Mouse (Mus musculus) lung, embryonic 14.5 days (tissue): ENCODE data around the gene Trappc2l. TPM values are rescaled to one million over a fixed set of nuclear protein-coding genes. Genes with fewer than 3 reads are reported as not detected.

Experiments used
- ATAC-seq: fragments of 200-750 bp; cut with Nextera tagmentation; 2 replicates; pipeline ENCODE4 v1.8.0; 2017; ENCODE audit warnings: mild to moderate bottlenecking, moderate TSS enrichment, moderate library complexity; ENCODE audit not compliant: insufficient read depth
- DNase-seq: peaks from one replicate; pipeline ENCODE4 v3.0.0-alpha.2; 2015
- H3K27ac ChIP-seq: fragments of 300-500 bp; sonication (generic); 2 replicates; pipeline ENCODE4 v1.5.1; 2014; ENCODE audit warnings: low read depth, mild to moderate bottlenecking, moderate library complexity
- H3K27me3 ChIP-seq: fragments of 300-500 bp; sonication (generic); 2 replicates; pipeline ENCODE4 v1.6.1; 2014; ENCODE audit warnings: low read length, control low read depth; ENCODE audit not compliant: insufficient read depth
- H3K36me3 ChIP-seq: fragments of 300-500 bp; sonication (generic); 2 replicates; pipeline ENCODE4 v1.6.1; 2014; ENCODE audit warnings: control low read depth; ENCODE audit not compliant: insufficient read depth
- H3K4me1 ChIP-seq: fragments of 300-500 bp; sonication (generic); 2 replicates; pipeline ENCODE4 v1.6.1; 2014; ENCODE audit warnings: antibody characterized with exemption, control low read depth; ENCODE audit not compliant: insufficient read depth
- H3K4me2 ChIP-seq: fragments of 300-500 bp; sonication (generic); 2 replicates; pipeline ENCODE4 v1.6.1; 2014; ENCODE audit warnings: mild to moderate bottlenecking
- H3K4me3 ChIP-seq: fragments of 300-500 bp; sonication (generic); 2 replicates; pipeline ENCODE4 v1.5.1; 2014; ENCODE audit warnings: low read depth, low read length
- H3K9ac ChIP-seq: fragments of 300-500 bp; sonication (generic); 2 replicates; pipeline ENCODE4 v1.6.1; 2014
- H3K9me3 ChIP-seq: fragments of 300-500 bp; sonication (generic); 2 replicates; pipeline ENCODE4 v1.6.1; 2016; ENCODE audit warnings: low read depth, low read length, control low read depth
- CTCF ChIP-seq: IDR thresholded peaks from 2 replicates; pipeline ENCODE4 v1.5.1; 2016; ENCODE audit warnings: antibody characterized with exemption, low read depth
- WGBS: fragments of 180-500 bp; shearing (Covaris S2); extraction: QIAGEN DNeasy Blood & Tissue Kit; methylation state at CpG from one replicate; pipeline ENCODE4 v1.1.7; 2014; 5-methylcytosine and 5-hydroxymethylcytosine counted together
- polyA plus RNA-seq: library from polyadenylated mRNA; unstranded; fragments of >200 nt; fragmentation: Nextera tagmentation; extraction: Ambion mirVana; gene quantifications from 2 replicates; pipeline ENCODE4 v1.2.1, GENCODE M21; 2014

The Trappc2l gene
- polyA plus RNA-seq, 1 experiment from 2014 or later: 57.2 TPM

DNA sequence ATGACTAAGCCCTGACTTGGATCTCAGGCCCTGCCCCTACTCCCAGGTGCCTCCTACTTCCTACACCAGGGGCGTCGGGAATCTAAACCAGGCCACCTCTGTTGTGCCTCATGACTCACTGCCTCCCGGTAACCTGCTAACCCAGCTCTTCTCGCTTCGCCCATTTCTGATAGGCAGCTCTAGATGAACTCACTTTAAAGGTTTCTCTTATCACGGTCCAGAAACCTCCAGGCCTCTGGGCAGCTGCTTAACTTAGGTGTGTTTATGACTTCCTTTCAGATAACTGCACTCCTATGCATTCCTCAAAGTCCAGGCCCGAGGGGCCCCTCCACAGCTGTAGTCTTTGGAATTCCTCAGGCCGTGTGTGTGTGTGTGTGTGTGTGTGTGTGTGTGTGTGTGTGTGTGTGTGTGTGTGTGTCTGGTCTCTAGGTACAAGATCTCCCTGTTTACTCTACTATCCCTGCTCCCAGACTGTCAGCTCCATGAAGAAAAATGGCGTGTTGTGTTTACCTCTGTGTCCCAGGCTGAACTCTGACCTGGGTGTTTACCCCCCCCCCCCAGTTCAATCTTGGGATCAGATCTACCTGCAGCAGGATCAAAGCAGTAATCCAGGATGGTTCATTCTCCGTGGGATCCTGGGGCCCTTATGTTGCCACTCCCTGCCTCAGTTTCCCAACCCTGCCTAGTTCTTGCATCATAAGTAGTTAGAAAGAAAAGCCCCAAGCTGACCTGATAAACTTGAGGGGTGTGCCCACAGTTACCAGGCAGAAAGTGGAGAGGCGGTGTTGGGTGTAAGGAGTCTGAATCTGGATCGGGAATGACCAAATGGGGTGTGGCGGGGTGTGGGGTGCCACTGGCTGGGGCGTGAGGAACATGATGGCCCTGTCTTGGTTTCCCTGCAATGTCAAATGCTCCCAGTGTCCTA, 24.7 kb downstream of the Trappc2l start:
- no peak; the same call in 1 of the 2 replicates for ATAC-seq
- Histone ChIP-seq H3K4me1 (peaks cover 16% of the 10 kb centered on the region), H3K36me3 (no peaks in the 10 kb centered on the region), H3K27ac (no peak overlapping the region), H3K27me3 (no peaks in the 10 kb centered on the region), H3K9ac (no peak overlapping the region), H3K4me3 (no peak overlapping the region), H3K9me3 (no peaks in the 10 kb centered on the region), H3K4me2 (no peak overlapping the region)
- DNase-seq: peak; percentile 32
- WGBS: 34% methylated on average over 14 of the region's 14 CpGs
- no peak for TF ChIP-seq CTCF

DNA sequence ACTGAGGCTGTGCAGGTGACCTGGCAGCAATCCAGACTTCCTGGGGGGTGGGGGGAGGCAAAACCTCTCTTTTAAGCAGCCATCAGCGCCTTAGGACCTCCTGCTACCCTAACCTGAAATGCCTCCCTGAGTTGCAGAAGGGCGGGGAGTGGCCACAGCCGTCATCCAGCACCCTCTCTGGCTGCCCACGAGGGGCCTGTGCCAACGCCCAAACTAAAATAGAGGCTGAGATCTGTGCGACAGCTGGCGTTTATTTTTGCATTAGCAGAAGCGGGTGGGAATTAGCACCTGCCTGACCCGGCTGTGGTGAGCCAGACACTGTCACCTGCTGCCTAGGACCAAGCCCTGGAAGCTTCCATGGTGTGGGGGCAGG, 25.3 kb downstream of the Trappc2l start:
- H3K9me3 ChIP-seq: no peaks in the 10 kb centered on the region
- TF ChIP-seq CTCF: no peak
- 42% methylated on average over 9 of the region's 9 CpGs for WGBS
- H3K36me3 ChIP-seq: no peaks in the 10 kb centered on the region
- H3K27me3 ChIP-seq: no peaks in the 10 kb centered on the region
- H3K4me3 ChIP-seq: no peak overlapping the region
- no peak overlapping the region for H3K27ac ChIP-seq
- ATAC-seq: no peak
- DNase-seq: no peak
- H3K4me2 ChIP-seq: no peak overlapping the region
- no peak overlapping the region for H3K9ac ChIP-seq
- H3K4me1 ChIP-seq: peaks cover 16% of the 10 kb centered on the region

DNA sequence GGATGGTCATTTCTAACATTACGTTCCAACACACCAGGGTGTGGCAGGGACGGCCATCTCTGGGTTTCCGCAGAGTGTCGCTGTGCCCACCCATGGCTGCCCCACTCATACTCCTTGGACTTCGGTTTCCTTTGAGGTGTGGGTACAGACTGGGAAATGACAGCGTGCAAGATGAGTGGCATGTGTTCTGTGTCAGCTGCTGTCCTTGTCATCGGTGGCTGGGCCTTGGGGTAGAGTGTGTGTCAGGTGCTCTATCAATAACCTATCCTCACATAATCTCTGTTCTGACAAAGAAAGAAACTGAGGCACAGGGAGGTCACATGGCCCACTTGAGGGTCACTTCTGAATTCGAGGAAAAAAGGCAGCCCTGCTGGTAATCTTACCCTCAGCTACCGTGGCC, 25.8 kb downstream of the Trappc2l start:
- 73% methylated on average over 9 of the region's 9 CpGs for WGBS
- no peak for TF ChIP-seq CTCF

DNA sequence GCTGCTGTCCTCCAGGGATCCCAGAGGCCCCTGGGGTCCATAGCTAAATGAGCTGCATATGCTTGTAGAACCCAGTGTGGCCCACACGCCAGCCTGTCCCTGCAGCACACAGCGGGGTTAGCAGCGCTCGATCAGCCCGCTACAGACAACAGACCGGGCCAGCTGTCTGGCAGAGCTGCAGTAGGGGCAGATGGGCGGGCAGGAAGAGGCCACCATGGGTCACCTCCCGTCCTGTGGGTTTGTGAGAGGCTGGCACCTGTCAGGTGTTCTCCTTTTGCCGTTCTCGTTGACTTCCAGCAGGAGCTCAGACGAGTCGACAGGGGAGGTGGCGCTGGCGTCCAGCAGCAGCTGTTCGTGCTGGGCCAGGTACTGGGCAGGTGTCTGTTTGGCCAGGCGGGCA, 27.2 kb downstream of the Trappc2l start:
- H3K4me3 ChIP-seq: no peak overlapping the region
- no peak for ATAC-seq
- no peaks in the 10 kb centered on the region for H3K36me3 ChIP-seq
- H3K9ac ChIP-seq: no peak overlapping the region
- H3K27ac ChIP-seq: no peak overlapping the region
- H3K4me1 ChIP-seq: peaks cover 18% of the 10 kb centered on the region
- H3K27me3 ChIP-seq: no peaks in the 10 kb centered on the region
- 63% methylated on average over 16 of the region's 16 CpGs for WGBS
- no peaks in the 10 kb centered on the region for H3K9me3 ChIP-seq
- DNase-seq: no peak
- TF ChIP-seq CTCF: no peak
- H3K4me2 ChIP-seq: no peak overlapping the region

More for the DNA sequence above, 25.8 kb downstream of the Trappc2l start:
- Histone ChIP-seq H3K27ac (no peak overlapping the region), H3K9me3 (no peaks in the 10 kb centered on the region), H3K4me3 (no peak overlapping the region), H3K36me3 (no peaks in the 10 kb centered on the region), H3K9ac (no peak overlapping the region), H3K27me3 (no peaks in the 10 kb centered on the region), H3K4me2 (no peak overlapping the region), H3K4me1 (peaks cover 16% of the 10 kb centered on the region)
- no peak for ATAC-seq
- DNase-seq: no peak

DNA sequence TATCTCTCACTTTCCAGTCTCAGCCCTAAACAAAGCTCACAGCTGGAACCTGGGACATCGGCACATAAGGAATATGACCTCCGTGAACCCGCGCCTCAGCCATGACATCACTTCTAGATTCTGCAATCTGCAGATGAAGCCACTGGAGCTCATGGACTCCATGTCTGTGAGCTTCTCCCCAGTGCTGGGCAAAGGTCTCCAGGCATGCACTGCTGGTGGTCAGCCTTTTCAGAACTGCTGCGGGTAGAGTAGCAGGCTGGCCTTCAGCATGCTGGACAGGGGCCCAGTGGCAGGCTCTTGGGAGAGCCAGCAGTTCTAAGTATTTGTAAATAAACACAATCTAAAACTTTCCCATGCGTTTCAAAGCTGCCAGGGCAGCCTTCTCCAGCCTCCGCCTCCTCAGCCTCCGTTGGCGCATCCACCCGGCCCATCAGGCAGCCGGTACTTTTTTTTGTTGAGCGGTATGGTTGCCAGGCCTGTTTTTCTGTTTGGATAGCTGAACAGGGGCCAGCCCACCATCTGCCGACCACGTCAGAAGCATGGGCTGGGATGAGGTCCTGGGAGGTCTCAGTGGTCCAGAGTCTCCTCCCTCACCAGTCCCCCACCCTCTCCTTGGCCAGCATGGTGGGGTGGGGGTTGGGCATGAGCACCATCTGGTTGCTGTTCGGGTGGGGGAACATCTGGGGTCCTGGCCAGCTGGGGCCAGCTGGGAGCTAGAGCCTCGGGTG, 28.2 kb downstream of the Trappc2l start:
- no peaks in the 10 kb centered on the region for H3K36me3 ChIP-seq
- DNase-seq: peak; percentile 90
- H3K4me2 ChIP-seq: peak overlapping the region; percentile 20; the same call in 1 of the 2 replicates
- H3K4me1 ChIP-seq: peaks cover 18% of the 10 kb centered on the region
- no peak for TF ChIP-seq CTCF
- H3K27ac ChIP-seq: peak overlapping the region; percentile 27; the same call in 1 of the 2 replicates
- ATAC-seq: peak; percentile 83
- H3K9ac ChIP-seq: no peak overlapping the region
- 13% methylated on average over 16 of the region's 16 CpGs for WGBS
- no peaks in the 10 kb centered on the region for H3K9me3 ChIP-seq
- H3K27me3 ChIP-seq: no peaks in the 10 kb centered on the region
- H3K4me3 ChIP-seq: no peak overlapping the region

DNA sequence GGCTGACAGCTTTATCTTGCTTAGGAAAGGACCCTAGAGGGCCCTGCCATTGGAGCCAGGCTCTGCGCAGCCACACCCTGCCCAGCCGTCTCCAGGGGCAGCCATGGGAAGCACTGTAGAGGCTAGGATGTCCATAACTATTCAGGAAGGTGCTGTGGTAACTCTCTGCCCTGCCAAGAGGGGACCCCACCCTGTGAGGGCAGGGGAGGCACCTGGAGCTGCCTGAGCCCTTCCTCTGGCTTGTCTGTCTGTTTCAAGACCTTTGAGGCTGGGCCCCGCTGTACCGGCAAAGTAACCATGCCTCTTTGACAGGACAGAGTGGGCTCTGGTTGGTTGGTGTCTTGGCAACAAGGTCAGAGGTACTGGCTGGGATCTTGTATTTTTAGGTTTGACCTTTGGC, 29.4 kb downstream of the Trappc2l start:
- H3K4me1 ChIP-seq: peaks cover 18% of the 10 kb centered on the region
- 70% methylated on average over 4 of the region's 4 CpGs for WGBS
- no peak overlapping the region for H3K4me3 ChIP-seq

DNA sequence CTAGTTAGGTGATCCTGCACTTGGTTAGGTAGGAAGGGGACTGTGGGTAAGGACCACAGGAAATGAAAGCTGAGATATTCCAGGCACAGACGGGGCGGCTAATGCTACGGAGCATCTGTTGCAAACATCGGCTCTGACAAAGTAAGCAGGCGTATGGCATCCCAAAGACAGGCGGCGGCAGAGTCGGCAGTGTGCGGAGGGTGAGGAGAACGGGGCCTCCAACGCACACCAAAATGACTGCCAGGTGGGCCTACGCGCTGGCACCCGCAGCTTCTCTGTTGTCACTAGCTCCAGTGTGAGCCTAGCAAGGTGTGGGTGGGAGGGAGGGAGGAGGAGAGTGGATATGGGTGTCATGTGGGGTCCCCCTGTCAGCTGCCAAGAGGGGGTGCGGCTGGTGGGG, 30.0 kb downstream of the Trappc2l start:
- 47% methylated on average over 15 of the region's 15 CpGs for WGBS

More for the DNA sequence above, 29.4 kb downstream of the Trappc2l start:
- ATAC-seq (no peak), DNase-seq (no peak)
- H3K27ac ChIP-seq: no peak overlapping the region
- H3K4me2 ChIP-seq: no peak overlapping the region
- no peaks in the 10 kb centered on the region for H3K9me3 ChIP-seq
- H3K9ac ChIP-seq: no peak overlapping the region
- H3K27me3 ChIP-seq: no peaks in the 10 kb centered on the region; the same call in 1 of the 2 replicates
- no peak for TF ChIP-seq CTCF
- H3K36me3 ChIP-seq: no peaks in the 10 kb centered on the region

More for the DNA sequence above, 30.0 kb downstream of the Trappc2l start:
- no peaks in the 10 kb centered on the region; the same call in 1 of the 2 replicates for H3K27me3 ChIP-seq
- H3K9ac ChIP-seq: no peak overlapping the region
- TF ChIP-seq CTCF: no peak
- no peaks in the 10 kb centered on the region for H3K36me3 ChIP-seq
- no peaks in the 10 kb centered on the region for H3K9me3 ChIP-seq
- peak; percentile 41 for DNase-seq
- H3K4me1 ChIP-seq: peaks cover 16% of the 10 kb centered on the region
- no peak for ATAC-seq
- no peak overlapping the region for H3K4me2 ChIP-seq
- no peak overlapping the region for H3K4me3 ChIP-seq
- no peak overlapping the region for H3K27ac ChIP-seq
